ENCODE assay signal across 10 mouse cellular contexts in genomic region chr6:125529479-125529878, GRCm38 (mm10). TPM values are rescaled to one million over a fixed set of nuclear protein-coding genes. Genes with fewer than 3 reads are reported as not detected.
DNase-seq lines count a peak whose midpoint lies in the region; ATAC-seq lines count a peak whose summit lies in the region.
"Had no signal": no experiment of that assay in that cellular context is flagged by ENCODE, and none has a peak within 500 bp of the region (broad histone marks: within the 10 kb centered on the region; RNA-seq: fewer than 3 reads in every experiment).

No protein-coding gene starts in this region.

- no peak for ATAC-seq in lung, embryonic 15.5 days (ENCODE audit: borderline replicate concordance, extremely low read depth, low FRiP score, low TSS enrichment)
- ATAC-seq in frontal cortex, adult (ENCODE audit: low TSS enrichment), result no peak
- no peak for ATAC-seq in midbrain, embryonic 15.5 days (replicated peaks)
- ATAC-seq: hindbrain, embryonic 16.5 days had no signal

- WGBS in lung, embryonic 15.5 days, result 74% methylated on average over 5 of the region's 5 CpGs
- WGBS in midbrain, embryonic 15.5 days, result 86% methylated on average over 5 of the region's 5 CpGs

- 0 out of 2 replicates have a peak overlapping the region, but pooled peaks have one; percentile 45 for H3K27ac ChIP-seq in brown adipose tissue, adult 24 weeks (replicated peaks; ENCODE audit: low read depth, low read length)
- H3K27ac ChIP-seq in lung, embryonic 15.5 days, result peak overlapping the region; percentile 37; the same call in 1 of the 2 replicates
- no peak overlapping the region for H3K27ac ChIP-seq in midbrain, embryonic 15.5 days
- H3K27ac ChIP-seq: forebrain, embryonic 10.5 days had no signal

- H3K36me3 ChIP-seq in lung, embryonic 15.5 days, result no peaks in the 10 kb centered on the region
- no peaks in the 10 kb centered on the region for H3K36me3 ChIP-seq in midbrain, embryonic 15.5 days (replicated peaks)
- H3K36me3 ChIP-seq: forebrain, embryonic 10.5 days had no signal

- H3K9ac ChIP-seq in lung, embryonic 15.5 days, result no peak overlapping the region
- H3K9ac ChIP-seq in midbrain, embryonic 15.5 days, result no peak overlapping the region

- DNase-seq in adrenal gland, postnatal 10 days, result peak; percentile 24
- no peak for DNase-seq in adrenal gland, adult 2 months
- peak; percentile 50 to 61 for DNase-seq in heart, postnatal 36 days
- DNase-seq in right cerebral cortex, postnatal 25 days, result no peak

- no peak overlapping the region for H3K4me3 ChIP-seq in brown adipose tissue, adult 24 weeks (ENCODE audit: insufficient read depth, low read depth, low read length)
- H3K4me3 ChIP-seq in lung, embryonic 15.5 days, result no peak overlapping the region
- no peak overlapping the region for H3K4me3 ChIP-seq in midbrain, embryonic 15.5 days
- H3K4me3 ChIP-seq: forebrain, embryonic 10.5 days had no signal

- peaks cover 12% of the 10 kb centered on the region for H3K4me1 ChIP-seq in brown adipose tissue, adult 24 weeks (ENCODE audit: control insufficient read depth, insufficient read depth, insufficient read length, low read length)
- peaks cover 11% of the 10 kb centered on the region; the same call in 1 of the 2 replicates for H3K4me1 ChIP-seq in lung, embryonic 15.5 days
- H3K4me1 ChIP-seq in midbrain, embryonic 15.5 days, result no peaks in the 10 kb centered on the region
- H3K4me1 ChIP-seq: forebrain, embryonic 10.5 days had no signal

- no peaks in the 10 kb centered on the region for H3K9me3 ChIP-seq in lung, embryonic 15.5 days
- H3K9me3 ChIP-seq in midbrain, embryonic 15.5 days, result no peaks in the 10 kb centered on the region
- H3K9me3 ChIP-seq: forebrain, embryonic 10.5 days had no signal

- H3K27me3 ChIP-seq in lung, embryonic 15.5 days, result no peaks in the 10 kb centered on the region
- no peaks in the 10 kb centered on the region for H3K27me3 ChIP-seq in midbrain, embryonic 15.5 days (replicated peaks)

- no peak overlapping the region for H3K4me2 ChIP-seq in lung, embryonic 15.5 days
- H3K4me2 ChIP-seq in midbrain, embryonic 15.5 days, result no peak overlapping the region

- intact Hi-C loops in heart, postnatal 36 days (cut with DNase I), result loop anchor here (2.0 kb wide), 1 partner anchor 71 kb away; no protein-coding TSS in a partner anchor

RNA-seq across cellular contexts. Expression of gene Vwf, which starts 17.1 kb away (rescaled TPM):
- 10 to 100 TPM; 22.4 to 25.2 TPM for total RNA-seq in adrenal gland, postnatal 10 days (2021)
- total RNA-seq in adrenal gland, adult 2 months (2021), result 1 to 10 TPM; 4.5 to 8.5 TPM
- 12.2 and 18.9 TPM in 2 replicates for polyA plus RNA-seq in adrenal gland, adult 2 months (2012; rRNA removed)
- polyA plus RNA-seq in brown adipose tissue, adult 24 weeks (2012; ENCODE audit: insufficient read depth, insufficient read length, missing spikeins), result 6.6 and 7.6 TPM in 2 replicates
- 100 to 1,000 TPM; 107 to 114 TPM for total RNA-seq in heart, postnatal 36 days (2021)
- 19.1 and 20.8 TPM in 2 replicates for polyA plus RNA-seq in lung, embryonic 15.5 days (2015; fragmentation: Nextera tagmentation; extraction: Ambion mirVana)
- polyA plus RNA-seq in midbrain, embryonic 15.5 days (2015; fragmentation: Nextera tagmentation; extraction: Ambion mirVana), result 10.8 and 11.3 TPM in 2 replicates

RNA-seq across cellular contexts. Expression of gene Cd9, which starts 34.9 kb away (rescaled TPM):
- total RNA-seq in adrenal gland, postnatal 10 days (2021), result 100 to 1,000 TPM; 120 TPM
- 100 to 1,000 TPM in 1 of 2 experiments, 10 to 100 TPM in 1; 80.1 to 178 TPM for total RNA-seq in adrenal gland, adult 2 months (2021)
- polyA plus RNA-seq in adrenal gland, adult 2 months (2012; rRNA removed), result 57.1 and 58.9 TPM in 2 replicates
- 13.5 and 22.6 TPM in 2 replicates for polyA plus RNA-seq in brown adipose tissue, adult 24 weeks (2012; ENCODE audit: insufficient read depth, insufficient read length, missing spikeins)
- 10 to 100 TPM; 54.7 to 59.2 TPM for total RNA-seq in heart, postnatal 36 days (2021)
- 226 and 250 TPM in 2 replicates for polyA plus RNA-seq in lung, embryonic 15.5 days (2015; fragmentation: Nextera tagmentation; extraction: Ambion mirVana)
- 58.9 and 66.9 TPM in 2 replicates for polyA plus RNA-seq in midbrain, embryonic 15.5 days (2015; fragmentation: Nextera tagmentation; extraction: Ambion mirVana)

Comparison
In these comparisons a context has a peak if more than half of its experiments do, and no peak if none do; other contexts are left out.
1. DNase-seq: peak in adrenal gland, postnatal 10 days (single experiment) and heart, postnatal 36 days (2 of 2); none in adrenal gland, adult 2 months (single experiment) and right cerebral cortex, postnatal 25 days (single experiment).